Mouse (Mus musculus): ENCODE results near the gene Fancc.

DNA sequence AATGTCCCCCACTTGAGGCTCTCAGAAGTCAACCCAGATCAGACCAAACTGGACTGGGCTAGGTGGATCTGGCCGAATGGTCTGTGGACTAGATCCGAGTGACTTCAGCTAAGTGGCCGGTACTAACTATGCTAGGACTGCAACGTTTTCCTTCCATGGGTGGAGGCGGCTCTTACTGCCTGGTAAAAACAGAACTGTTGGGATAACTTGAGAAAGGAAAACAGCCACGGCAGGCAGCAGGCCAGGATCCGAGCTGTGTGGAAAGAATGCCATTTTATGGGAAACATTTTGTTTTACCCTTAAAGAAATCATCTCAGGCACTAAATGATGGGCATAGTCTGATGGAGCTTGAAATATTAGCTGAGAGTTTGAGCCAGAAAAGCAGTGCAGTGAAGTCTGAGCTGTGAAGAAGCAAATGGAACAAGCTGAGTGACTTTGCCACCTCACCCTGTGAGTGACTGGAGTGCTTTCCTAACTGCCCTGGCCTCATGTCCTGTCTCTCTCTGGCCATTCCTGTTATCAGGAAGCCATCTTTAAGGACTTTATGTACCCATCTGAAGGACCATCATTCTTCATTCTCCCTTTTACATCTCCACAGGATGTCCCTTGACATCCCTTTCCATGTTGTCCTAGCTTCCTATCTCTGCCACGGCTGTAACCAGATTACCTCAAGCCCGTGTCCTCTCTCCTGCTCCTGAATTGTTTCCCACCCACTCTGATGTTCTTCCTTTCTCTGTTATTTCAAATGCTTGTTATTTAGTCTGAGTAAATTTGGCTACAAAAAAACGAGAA is 254.5 kb downstream of the Fancc start:
- TF ChIP-seq CTCF (IDR thresholded peaks at IDR 0.05; ENCODE audit: borderline replicate concordance, control insufficient read depth, extremely low read depth, insufficient read depth, low read length, poor library complexity), result no peak
- no peak for TF ChIP-seq POLR2A (IDR thresholded peaks at IDR 0.05; ENCODE audit: control insufficient read depth, extremely low read depth, insufficient read depth, low read length, poor library complexity)
